Mouse (Mus musculus): ENCODE results near the gene Nosip. TPM values are rescaled to one million over a fixed set of nuclear protein-coding genes. Genes with fewer than 3 reads are reported as not detected.

Gene Nosip
- polyA plus RNA-seq, 2 experiments: 23.1 to 26.4 TPM

DNA sequence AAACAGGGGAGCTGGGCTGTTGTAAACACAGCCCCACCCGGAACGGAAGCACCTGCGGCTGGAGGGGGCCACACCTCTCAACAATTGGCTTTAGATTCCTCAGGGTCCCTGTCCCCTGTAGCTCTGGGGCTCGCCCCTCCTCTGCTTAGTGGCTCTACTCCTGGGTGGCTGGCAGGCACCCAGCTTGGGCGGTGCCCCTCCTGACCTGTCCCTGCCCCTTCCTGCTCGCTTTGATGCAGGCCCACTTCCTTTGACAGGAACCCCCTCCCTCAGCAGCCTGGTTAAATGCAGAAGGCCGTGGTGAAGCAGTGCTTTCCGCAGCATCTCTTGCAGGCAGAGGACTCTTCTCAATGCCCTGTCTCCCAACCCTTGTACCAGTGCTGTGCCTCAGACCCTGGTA is 59.2 kb downstream of the Nosip start:
- H3K4me2 ChIP-seq (ENCODE audit: low read depth): peak overlapping the region; percentile 40
- no peak for ATAC-seq (ENCODE audit: insufficient read depth)

DNA sequence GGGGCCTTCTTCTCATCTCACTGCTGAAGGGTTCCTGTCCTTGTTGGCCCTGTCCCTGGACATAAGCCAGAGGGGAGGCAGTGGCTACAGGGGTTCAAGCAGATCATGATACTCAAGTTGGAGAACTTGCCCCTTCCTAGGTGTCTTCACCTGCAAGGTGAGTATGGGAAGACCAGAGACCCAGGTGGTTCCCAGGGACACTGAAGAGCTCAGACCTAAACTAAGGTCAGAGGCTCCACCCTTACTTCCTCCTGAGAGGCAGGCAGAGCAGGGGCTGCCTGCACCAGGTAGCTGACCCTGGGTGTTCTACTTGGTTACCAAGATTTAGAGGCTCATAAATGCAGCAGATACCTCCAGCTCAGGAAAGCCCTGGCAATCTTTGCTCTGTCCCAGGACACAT is 59.7 kb downstream of the Nosip start:
- H3K4me3 ChIP-seq (ENCODE audit: insufficient read depth in 1 of 2, low read depth in 2 of 2, low read length in 2 of 2): no peak overlapping the region
- H3K4me2 ChIP-seq (ENCODE audit: low read depth): peak overlapping the region; percentile 40
- no peak overlapping the region for H3K9ac ChIP-seq (replicated peaks)

More for the DNA sequence above, 59.2 kb downstream of the Nosip start:
- TF ChIP-seq EP300 (IDR thresholded peaks at IDR 0.05; ENCODE audit: low read depth): no peak
- no peak for TF ChIP-seq CTCF (IDR thresholded peaks at IDR 0.05; ENCODE audit: low read depth)
- H3K9ac ChIP-seq (replicated peaks): no peak overlapping the region
- H3K4me3 ChIP-seq (ENCODE audit: insufficient read depth in 1 of 2, low read depth in 2 of 2, low read length in 2 of 2): no peak overlapping the region
- H3K9me3 ChIP-seq (ENCODE audit: control insufficient read depth, low read length): no peaks in the 10 kb centered on the region
- no peaks in the 10 kb centered on the region for H3K27me3 ChIP-seq (ENCODE audit: control insufficient read depth, insufficient read depth, low read length)
- H3K27ac ChIP-seq: no peak overlapping the region
- H3K36me3 ChIP-seq (replicated peaks; ENCODE audit: control insufficient read depth, insufficient read depth, low read depth): peaks cover 44% of the 10 kb centered on the region
- 34% methylated on average over 8 of the region's 8 CpGs for WGBS (ENCODE audit: insufficient replicate concordance)
- peaks cover 16 to 25% of the 10 kb centered on the region in 2 experiments for H3K4me1 ChIP-seq (replicated peaks; ENCODE audit: control insufficient read depth in 2 of 2, insufficient read depth in 2 of 2, low read length in 1 of 2)
- DNase-seq (ENCODE audit: low read depth in 3 of 3, low spot score in 3 of 3): no peak

DNA sequence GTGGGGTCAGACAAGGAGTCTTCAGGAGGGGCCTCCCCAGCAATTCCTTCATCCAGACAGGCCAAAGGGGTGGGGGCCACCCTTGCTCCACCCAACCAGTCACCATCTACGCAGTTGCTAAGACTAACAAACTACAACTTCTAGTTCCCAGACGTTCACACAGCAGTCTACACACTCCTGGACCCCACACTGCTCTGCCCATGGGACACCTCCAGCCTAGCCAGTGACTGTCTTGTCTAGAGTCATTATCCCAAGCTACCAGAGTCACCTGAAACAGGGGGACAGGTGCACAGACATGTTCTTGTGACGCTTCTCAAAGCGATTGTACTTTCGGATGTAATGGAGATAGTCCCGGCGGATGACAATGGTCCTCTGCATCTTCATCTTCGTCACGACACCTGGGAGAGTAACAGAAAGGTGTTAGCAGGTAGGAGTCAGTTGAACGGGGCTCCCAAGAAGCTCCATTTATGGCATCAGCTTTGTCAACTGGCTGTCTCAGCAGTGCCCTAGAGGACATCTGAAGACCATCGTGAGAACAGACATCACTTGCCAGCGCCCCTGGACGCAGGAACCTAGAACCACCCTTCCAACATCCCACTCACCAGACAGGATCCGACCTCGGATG is 60.4 kb downstream of the Nosip start:
- WGBS (ENCODE audit: insufficient replicate concordance): 67% methylated on average over 15 of the region's 15 CpGs
- ATAC-seq (ENCODE audit: insufficient read depth): no peak
- Histone ChIP-seq H3K4me3 (ENCODE audit: insufficient read depth in 1 of 2, low read depth in 2 of 2, low read length in 2 of 2) (peak overlapping the region; percentile 86 to 91), H3K9me3 (ENCODE audit: control insufficient read depth, low read length) (no peaks in the 10 kb centered on the region), H3K27ac (no peak overlapping the region), H3K4me1 (replicated peaks; ENCODE audit: control insufficient read depth in 2 of 2, insufficient read depth in 2 of 2, low read length in 1 of 2) (peaks cover 16 to 28% of the 10 kb centered on the region in 2 experiments), H3K4me2 (ENCODE audit: low read depth) (peak overlapping the region; percentile 83), H3K36me3 (replicated peaks; ENCODE audit: control insufficient read depth, insufficient read depth, low read depth) (peaks cover 55% of the 10 kb centered on the region), H3K27me3 (ENCODE audit: control insufficient read depth, insufficient read depth, low read length) (no peaks in the 10 kb centered on the region), H3K9ac (replicated peaks) (peak overlapping the region; percentile 94)
- TF ChIP-seq EP300 (IDR thresholded peaks at IDR 0.05; ENCODE audit: low read depth) (no peak), CTCF (IDR thresholded peaks at IDR 0.05; ENCODE audit: low read depth) (no peak)
- no peak for DNase-seq (ENCODE audit: low read depth in 3 of 3, low spot score in 3 of 3)

More for the DNA sequence above, 59.7 kb downstream of the Nosip start:
- Histone ChIP-seq H3K4me1 (replicated peaks; ENCODE audit: control insufficient read depth in 2 of 2, insufficient read depth in 2 of 2, low read length in 1 of 2) (peaks cover 16 to 27% of the 10 kb centered on the region in 2 experiments), H3K9me3 (ENCODE audit: control insufficient read depth, low read length) (no peaks in the 10 kb centered on the region), H3K36me3 (replicated peaks; ENCODE audit: control insufficient read depth, insufficient read depth, low read depth) (peaks cover 50% of the 10 kb centered on the region), H3K27ac (no peak overlapping the region), H3K27me3 (ENCODE audit: control insufficient read depth, insufficient read depth, low read length) (no peaks in the 10 kb centered on the region)
- TF ChIP-seq EP300 (IDR thresholded peaks at IDR 0.05; ENCODE audit: low read depth): no peak
- TF ChIP-seq CTCF (IDR thresholded peaks at IDR 0.05; ENCODE audit: low read depth): no peak
- ATAC-seq (ENCODE audit: insufficient read depth) (no peak), DNase-seq (ENCODE audit: low read depth in 3 of 3, low spot score in 3 of 3) (no peak)

DNA sequence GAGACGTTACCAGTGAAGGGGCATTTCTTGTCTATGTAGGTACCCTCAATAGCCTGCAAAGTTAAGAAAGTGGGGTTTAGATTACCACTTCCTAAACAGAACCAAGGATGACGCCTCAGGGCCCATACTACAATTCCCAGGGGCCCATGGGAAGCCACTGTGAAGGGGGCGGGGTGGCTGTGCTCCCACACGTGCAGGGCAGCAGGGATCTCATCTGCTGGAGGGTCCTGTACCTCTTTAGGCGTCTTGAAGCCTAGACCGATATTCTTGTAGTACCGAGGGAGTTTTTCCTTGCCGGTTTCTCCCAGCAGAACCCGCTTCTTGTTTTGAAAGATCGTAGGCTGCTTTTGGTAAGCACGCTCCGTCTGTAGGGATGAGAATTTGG is 60.9 kb downstream of the Nosip start:
- ATAC-seq (ENCODE audit: insufficient read depth) (no peak), DNase-seq (ENCODE audit: low read depth in 3 of 3, low spot score in 3 of 3) (no peak)
- Histone ChIP-seq H3K9ac (replicated peaks) (peak overlapping the region; percentile 94), H3K27ac (peak overlapping the region; percentile 74), H3K9me3 (ENCODE audit: control insufficient read depth, low read length) (no peaks in the 10 kb centered on the region), H3K4me2 (ENCODE audit: low read depth) (peak overlapping the region; percentile 83), H3K4me1 (replicated peaks; ENCODE audit: control insufficient read depth in 2 of 2, insufficient read depth in 2 of 2, low read length in 1 of 2) (peaks cover 16 to 28% of the 10 kb centered on the region in 2 experiments), H3K36me3 (replicated peaks; ENCODE audit: control insufficient read depth, insufficient read depth, low read depth) (peaks cover 55% of the 10 kb centered on the region), H3K4me3 (ENCODE audit: insufficient read depth in 1 of 2, low read depth in 2 of 2, low read length in 2 of 2) (peak overlapping the region; percentile 86 to 91), H3K27me3 (ENCODE audit: control insufficient read depth, insufficient read depth, low read length) (no peaks in the 10 kb centered on the region)
- TF ChIP-seq EP300 (IDR thresholded peaks at IDR 0.05; ENCODE audit: low read depth) (no peak), CTCF (IDR thresholded peaks at IDR 0.05; ENCODE audit: low read depth) (no peak)
- WGBS (ENCODE audit: insufficient replicate concordance): 7% methylated on average over 12 of the region's 12 CpGs

DNA sequence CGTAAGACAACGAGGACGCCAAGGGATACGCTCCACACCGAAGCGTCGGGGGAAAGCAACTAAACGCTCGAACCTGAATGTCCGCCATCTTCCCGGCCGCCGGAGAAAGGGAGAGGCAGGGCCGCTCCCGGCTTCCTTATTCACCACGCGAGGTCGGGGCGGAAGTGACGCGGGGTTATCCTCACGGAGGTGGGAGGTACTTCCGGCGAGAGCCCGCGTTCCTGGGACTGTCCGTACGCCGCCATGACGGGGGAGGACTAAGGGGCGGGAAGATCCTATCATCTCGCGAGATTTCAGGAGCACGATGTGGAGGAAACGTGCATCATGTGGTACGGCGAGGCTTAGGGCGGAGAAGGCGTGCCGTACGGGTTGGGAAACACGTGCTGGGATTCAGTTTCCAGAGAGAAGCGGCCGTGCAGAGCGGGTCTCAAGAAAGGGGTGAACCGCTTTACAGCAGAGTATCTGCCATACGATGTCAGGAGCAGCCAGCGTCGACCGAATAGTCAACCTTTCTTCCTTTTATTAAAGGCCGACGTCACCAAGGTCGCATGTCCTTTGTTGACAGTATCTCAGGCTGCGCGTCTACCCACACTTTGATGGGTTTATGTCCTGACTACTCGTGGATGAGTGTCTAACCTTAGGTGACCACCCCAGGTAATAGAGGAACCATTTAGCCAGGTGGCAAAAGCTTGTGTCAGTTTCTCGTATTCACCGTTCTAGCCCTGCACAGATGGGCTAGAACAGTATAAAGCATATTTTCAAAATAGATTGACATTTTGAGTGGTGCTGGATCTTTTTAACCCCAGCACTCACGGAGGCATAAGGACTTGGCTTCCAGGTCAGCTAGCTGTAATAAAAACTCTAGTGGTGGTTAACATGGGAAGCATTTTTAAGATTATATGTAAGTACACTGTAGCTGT is 62.3 kb downstream of the Nosip start, which contains the start of gene Rps11:
Rps11 (minus strand) TSS at position 216 of the 920 bp plus-strand sequence.
- Histone ChIP-seq H3K9me3 (ENCODE audit: control insufficient read depth, low read length) (no peaks in the 10 kb centered on the region), H3K27me3 (ENCODE audit: control insufficient read depth, insufficient read depth, low read length) (no peaks in the 10 kb centered on the region), H3K4me3 (ENCODE audit: insufficient read depth in 1 of 2, low read depth in 2 of 2, low read length in 2 of 2) (peak within 1 kb of the TSS; percentile 86 to 91), H3K9ac (replicated peaks) (peak within 1 kb of the TSS; percentile 94), H3K36me3 (replicated peaks; ENCODE audit: control insufficient read depth, insufficient read depth, low read depth) (peaks cover 53% of the 10 kb centered on the region), H3K4me1 (replicated peaks; ENCODE audit: control insufficient read depth in 2 of 2, insufficient read depth in 2 of 2, low read length in 1 of 2) (peaks cover 16 to 29% of the 10 kb centered on the region in 2 experiments), H3K4me2 (ENCODE audit: low read depth) (peak within 1 kb of the TSS; percentile 83), H3K27ac (peak within 1 kb of the TSS; percentile 74)
- WGBS (ENCODE audit: insufficient replicate concordance): under 1% methylated on average over 59 of the region's 59 CpGs
- DNase-seq (ENCODE audit: low read depth in 3 of 3, low spot score in 3 of 3) (peak; percentile 100), ATAC-seq (ENCODE audit: insufficient read depth) (peak; percentile 77)
- TF ChIP-seq EP300 (IDR thresholded peaks at IDR 0.05; ENCODE audit: low read depth): peak; percentile 56
- TF ChIP-seq CTCF (IDR thresholded peaks at IDR 0.05; ENCODE audit: low read depth): no peak; the same call in 1 of the 2 replicates

Measured in liver, embryonic 14.5 days (tissue).